Mouse (Mus musculus): ENCODE measurements around the gene Adam19.

- TF ChIP-seq CTCF (conservative IDR thresholded peaks at IDR 0.05; ENCODE audit: insufficient read depth, insufficient read length, low read depth, low read length) = no peak
- no peak for TF ChIP-seq POLR2A (IDR thresholded peaks at IDR 0.05; ENCODE audit: low read depth, low read length)
Observed at GRCm38 (mm10) chr11:46036374-46036773, 19.4 kb upstream of the Adam19 start.
